Mouse (Mus musculus): ENCODE results near the gene Foxp1. TPM values are rescaled to one million over a fixed set of nuclear protein-coding genes. Genes with fewer than 3 reads are reported as not detected.

Gene Foxp1
- total and polyA plus RNA-seq, 3 experiments: 16.1 to 42.0 TPM; not detected in 1

- TF ChIP-seq GATA1 (IDR thresholded peaks at IDR 0.05; ENCODE audit: low read depth, low read length) (no peak), TAL1 (IDR thresholded peaks at IDR 0.05; ENCODE audit: low read length) (no peak), CHD1 (IDR thresholded peaks at IDR 0.05; ENCODE audit: low read depth, low read length) (no peak), CHD2 (IDR thresholded peaks at IDR 0.05; ENCODE audit: low read length) (no peak), KAT2A (conservative IDR thresholded peaks at IDR 0.05; ENCODE audit: low read depth, low read length) (no peak), ZKSCAN1 (IDR thresholded peaks at IDR 0.05; ENCODE audit: low read depth, low read length) (no peak), SIN3A (IDR thresholded peaks at IDR 0.05; ENCODE audit: low read length) (no peak), USF2 (IDR thresholded peaks at IDR 0.05; ENCODE audit: borderline replicate concordance in 1 of 2, insufficient read depth in 1 of 2, low read depth in 1 of 2, low read length in 2 of 2) (no peak), NELFE (IDR thresholded peaks at IDR 0.05; ENCODE audit: low read depth, low read length) (no peak), NRF1 (IDR thresholded peaks at IDR 0.05; ENCODE audit: insufficient read depth, low read depth, low read length, poor library complexity, severe bottlenecking) (no peak)
- Histone ChIP-seq H3K9me3 (replicated peaks; ENCODE audit: insufficient read depth, low read length) (no peaks in the 10 kb centered on the region), H3K79me2 (ENCODE audit: control insufficient read depth, insufficient read depth, low read length, poor library complexity) (no peaks in the 10 kb centered on the region), H3K27ac (ENCODE audit: control insufficient read depth, low read depth, low read length) (no peak overlapping the region), H3K4me1 (ENCODE audit: control insufficient read depth in 1 of 2, insufficient read depth in 2 of 2, low read length in 2 of 2) (no peaks in the 10 kb centered on the region), H3K27me3 (ENCODE audit: control insufficient read depth in 1 of 2, insufficient read depth in 2 of 2, low read length in 2 of 2) (no peaks in the 10 kb centered on the region), H3K36me3 (ENCODE audit: control insufficient read depth in 1 of 2, insufficient read depth in 2 of 2, low read length in 2 of 2) (no peaks in the 10 kb centered on the region), H3K4me3 (ENCODE audit: control insufficient read depth in 1 of 2, insufficient read depth in 1 of 2, low read depth in 2 of 2, low read length in 2 of 2) (no peak overlapping the region), H3K9ac (ENCODE audit: control insufficient read depth, low read depth, low read length, poor library complexity, severe bottlenecking) (no peak overlapping the region)
- DNase-seq (ENCODE audit: low read depth, low spot score): no peak
These were observed 480.2 kb downstream of the Foxp1 start for GRCm38 (mm10) chr6:99042175-99042954.

- no peak for TF ChIP-seq UBTF (IDR thresholded peaks at IDR 0.05; ENCODE audit: borderline replicate concordance, insufficient read depth, low read depth, low read length)
- TF ChIP-seq EP300 (IDR thresholded peaks at IDR 0.05; ENCODE audit: low read depth in 1 of 2, low read length in 2 of 2): no peak
- TF ChIP-seq GATA1 (IDR thresholded peaks at IDR 0.05; ENCODE audit: low read depth, low read length): no peak
- no peak for TF ChIP-seq USF2 (IDR thresholded peaks at IDR 0.05; ENCODE audit: borderline replicate concordance in 1 of 2, insufficient read depth in 1 of 2, low read depth in 1 of 2, low read length in 2 of 2)
- no peak for TF ChIP-seq NELFE (IDR thresholded peaks at IDR 0.05; ENCODE audit: low read depth, low read length)
- TF ChIP-seq CHD1 (IDR thresholded peaks at IDR 0.05; ENCODE audit: low read depth, low read length): no peak
- TF ChIP-seq USF1 (IDR thresholded peaks at IDR 0.05; ENCODE audit: low read depth, low read length): no peak
- no peak for TF ChIP-seq SIN3A (IDR thresholded peaks at IDR 0.05; ENCODE audit: low read length)
- TF ChIP-seq GABPA (IDR thresholded peaks at IDR 0.05; ENCODE audit: low read depth, low read length): no peak
- no peak for TF ChIP-seq ZKSCAN1 (IDR thresholded peaks at IDR 0.05; ENCODE audit: low read depth, low read length)
- TF ChIP-seq TAL1 (IDR thresholded peaks at IDR 0.05; ENCODE audit: low read length): no peak
- Histone ChIP-seq H3K27me3 (ENCODE audit: control insufficient read depth in 1 of 2, insufficient read depth in 2 of 2, low read length in 2 of 2) (no peaks in the 10 kb centered on the region), H3K36me3 (ENCODE audit: control insufficient read depth in 1 of 2, insufficient read depth in 2 of 2, low read length in 2 of 2) (no peaks in the 10 kb centered on the region), H3K9ac (ENCODE audit: control insufficient read depth, low read depth, low read length, poor library complexity, severe bottlenecking) (no peak overlapping the region), H3K4me1 (ENCODE audit: control insufficient read depth in 1 of 2, insufficient read depth in 2 of 2, low read length in 2 of 2) (no peaks in the 10 kb centered on the region), H3K4me3 (ENCODE audit: control insufficient read depth in 1 of 2, insufficient read depth in 1 of 2, low read depth in 2 of 2, low read length in 2 of 2) (no peak overlapping the region), H3K27ac (ENCODE audit: control insufficient read depth, low read depth, low read length) (no peak overlapping the region), H3K79me2 (ENCODE audit: control insufficient read depth, insufficient read depth, low read length, poor library complexity) (no peaks in the 10 kb centered on the region), H3K9me3 (replicated peaks; ENCODE audit: insufficient read depth, low read length) (no peaks in the 10 kb centered on the region)
- DNase-seq (ENCODE audit: low read depth, low spot score): no peak
These were observed 483.5 kb downstream of the Foxp1 start for GRCm38 (mm10) chr6:99038977-99039376.

Data from MEL (cell line).